Mouse (Mus musculus) liver, adult 2 months (tissue): ENCODE measurements at regions not wholly inside any gene's neighbourhood (a gene's known extent, or its start where the extent isn't known, plus 50 kb on each side); places are given as distances from the start of the nearest gene placed in this dataset.
"Not testable (repeated sequence)": the region's sequence is repeated elsewhere in the genome, so short reads cannot be mapped to it uniquely, and the experiment has no call there.

Experiments used
- CTCF ChIP-seq: fragments of 200-500 bp; IDR thresholded peaks from 2 replicates; pipeline ENCODE4 v1.5.1; 2011; ENCODE audit warnings: low read depth, low read length, control low read depth
- POLR2A ChIP-seq: fragments of 200-500 bp; IDR thresholded peaks from 2 replicates; pipeline ENCODE4 v1.6.1; 2011; ENCODE audit warnings: low read length, control low read depth; ENCODE audit not compliant: insufficient read depth; ENCODE audit errors: extremely low read depth

- not testable (repeated sequence) for TF ChIP-seq CTCF, POLR2A
Measured at GRCm38 (mm10) chr4:35300374-35300773, 74.4 kb upstream of the C9orf72 start.
